Mouse (Mus musculus) brown adipose tissue, adult 24 weeks (tissue): ENCODE measurements around the gene Cuta. TPM values are rescaled to one million over a fixed set of nuclear protein-coding genes. Genes with fewer than 3 reads are reported as not detected.
"Not testable (repeated sequence)": the region's sequence is repeated elsewhere in the genome, so short reads cannot be mapped to it uniquely, and the experiment has no call there.

Experiments
- H3K27ac ChIP-seq: fragments of 200-500 bp; replicated peaks from 2 replicates; pipeline ENCODE4 v1.5.1; 2012; ENCODE audit warnings: low read depth, mild to moderate bottlenecking, low read length
- H3K4me1 ChIP-seq: fragments of 200-500 bp; 2 replicates; pipeline ENCODE4 v1.6.1; 2012; ENCODE audit warnings: low read length, mixed read lengths; ENCODE audit not compliant: control insufficient read depth, insufficient read depth, insufficient read length
- H3K4me3 ChIP-seq: fragments of 200-500 bp; 2 replicates; pipeline ENCODE4 v1.5.1; 2012; ENCODE audit warnings: low read depth, mild to moderate bottlenecking, low read length, moderate library complexity; ENCODE audit not compliant: insufficient read depth
- polyA plus RNA-seq: library from polyadenylated mRNA; stranded (reverse); fragments of >200 nt; gene quantifications from 2 replicates; pipeline ENCODE4 v1.2.4, GENCODE M21; 2012; ENCODE audit not compliant: missing spikeins, insufficient read depth, insufficient read length

The Cuta gene
- polyA plus RNA-seq, 1 experiment, result 142 TPM

DNA sequence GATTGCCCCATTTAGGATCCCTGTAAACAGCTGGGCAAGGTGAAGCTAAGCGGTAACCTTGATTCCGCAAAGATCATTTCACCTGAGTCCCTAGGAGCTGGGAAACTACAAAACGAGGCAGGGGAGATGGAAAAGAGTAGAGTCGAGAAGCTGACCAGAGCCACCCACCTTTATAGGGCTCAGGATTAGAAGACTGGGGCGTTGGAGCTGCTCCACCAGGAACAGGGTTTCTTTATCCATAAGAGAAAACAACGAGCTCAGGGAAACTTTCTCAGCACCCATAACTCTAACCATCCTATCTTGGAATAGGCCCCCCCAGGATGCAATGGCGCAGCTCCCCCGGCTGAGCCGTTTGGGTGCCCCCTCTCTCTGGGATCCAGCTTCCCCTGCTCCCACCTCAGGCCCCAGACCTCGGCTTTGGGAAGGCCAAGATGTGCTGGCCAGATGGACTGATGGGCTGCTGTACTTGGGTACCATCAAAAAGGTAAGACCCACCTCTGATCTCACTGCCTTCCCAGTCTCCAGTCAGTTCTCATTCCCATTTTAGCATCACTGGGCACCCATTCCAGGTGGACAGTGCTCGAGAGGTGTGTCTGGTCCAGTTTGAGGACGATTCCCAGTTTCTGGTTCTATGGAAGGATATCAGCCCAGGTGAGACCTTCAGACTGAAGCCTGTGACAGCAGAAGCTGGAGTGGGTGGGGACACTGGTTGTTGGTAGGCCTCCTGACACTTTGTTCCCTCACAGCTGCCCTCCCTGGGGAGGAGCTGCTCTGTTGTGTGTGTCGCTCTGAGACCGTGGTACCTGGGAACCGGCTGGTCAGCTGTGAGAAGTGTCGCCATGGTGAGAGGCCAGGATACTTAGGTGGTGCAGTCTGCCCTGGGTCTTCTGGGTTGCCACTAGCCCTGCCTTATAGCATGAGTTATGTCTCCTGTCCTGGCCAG is 5.2 kb downstream of the Cuta start:
- Histone ChIP-seq H3K4me3 (peak overlapping the region; percentile 98), H3K27ac (0 out of 2 replicates have a peak overlapping the region, but pooled peaks have one; percentile 81), H3K4me1 (peaks cover 2% of the 10 kb centered on the region; the same call in 1 of the 2 replicates)

DNA sequence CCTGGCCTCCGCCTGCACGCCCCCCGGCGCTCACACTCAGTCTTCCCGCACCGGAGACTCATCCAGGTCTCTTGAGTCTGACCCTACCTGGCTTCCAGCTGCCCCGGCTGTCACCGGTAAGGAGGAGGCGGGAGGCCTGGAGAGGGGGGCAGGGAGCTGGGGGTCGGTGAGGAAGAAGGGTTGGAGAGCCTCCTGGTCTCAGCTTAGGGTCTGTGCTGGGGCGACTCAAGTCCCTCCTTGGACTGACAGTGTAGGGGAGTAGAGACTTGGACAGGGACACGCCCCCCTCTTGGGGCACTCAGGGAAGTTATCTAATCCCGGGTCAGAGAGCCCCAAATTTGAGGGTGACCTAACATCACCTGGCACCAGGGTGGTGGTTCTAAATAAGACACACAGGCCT is 6.0 kb downstream of the Cuta start:
- Histone ChIP-seq H3K4me1 (peaks cover 2% of the 10 kb centered on the region; the same call in 1 of the 2 replicates), H3K27ac (peak overlapping the region; percentile 81), H3K4me3 (peak overlapping the region; percentile 98)

DNA sequence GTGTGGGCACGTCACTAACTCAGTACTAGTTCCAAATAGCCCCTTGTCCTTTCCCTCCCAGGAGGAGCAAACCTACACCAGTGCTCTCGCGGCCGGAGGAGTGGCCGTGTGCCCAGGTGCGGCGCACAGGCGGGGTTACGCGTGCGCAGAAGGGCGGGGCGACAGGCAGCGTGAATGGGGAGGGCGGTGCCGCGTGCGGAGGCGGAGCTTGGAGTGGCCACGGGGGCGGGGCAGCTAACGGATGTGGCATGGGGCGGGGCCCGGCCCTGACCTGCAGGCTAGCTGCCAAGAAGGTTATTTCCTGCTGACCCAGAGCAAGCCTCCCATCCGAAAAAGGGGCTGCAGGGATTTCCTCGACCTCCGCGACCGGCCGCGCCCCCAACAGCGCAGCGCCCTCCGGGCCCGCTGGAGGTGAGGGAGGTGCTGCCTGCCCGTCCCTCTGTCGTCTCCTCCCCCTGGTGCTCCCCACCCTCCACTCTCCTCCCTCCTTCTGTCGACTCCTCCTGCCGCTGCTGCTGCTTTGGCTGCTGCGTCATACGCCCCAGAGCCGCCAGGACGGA is 6.5 kb downstream of the Cuta start, which contains the start of gene Phf1:
Gene Phf1, plus strand, starts transcription at position 214 of the 560 bp plus-strand sequence.
- peak within 1 kb of the TSS; percentile 81 for H3K27ac ChIP-seq
- H3K4me3 ChIP-seq, result peak within 1 kb of the TSS; percentile 98
- H3K4me1 ChIP-seq, result peaks cover 2% of the 10 kb centered on the region; the same call in 1 of the 2 replicates

DNA sequence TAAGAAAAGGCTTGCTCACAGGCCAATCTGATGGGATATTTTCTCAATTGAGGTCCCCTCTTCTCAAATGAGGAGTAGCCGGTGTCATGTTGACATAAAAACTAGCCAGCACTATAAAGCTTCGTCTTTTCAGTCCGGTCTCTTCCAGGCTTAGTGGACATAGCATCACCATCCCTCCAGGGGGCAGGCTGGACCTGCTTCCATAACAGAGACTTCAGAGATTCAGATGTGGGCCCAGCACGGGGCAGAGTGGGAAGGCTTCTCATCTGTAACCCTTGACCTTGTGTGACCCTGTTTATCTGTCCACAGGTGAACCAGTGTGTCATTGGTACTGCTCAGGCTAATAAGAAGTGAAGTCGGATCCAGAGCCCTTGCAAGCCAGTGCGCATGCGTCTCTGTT is 7.6 kb downstream of the Cuta start:
- not testable (repeated sequence) for H3K4me3 ChIP-seq, H3K27ac ChIP-seq, H3K4me1 ChIP-seq

DNA sequence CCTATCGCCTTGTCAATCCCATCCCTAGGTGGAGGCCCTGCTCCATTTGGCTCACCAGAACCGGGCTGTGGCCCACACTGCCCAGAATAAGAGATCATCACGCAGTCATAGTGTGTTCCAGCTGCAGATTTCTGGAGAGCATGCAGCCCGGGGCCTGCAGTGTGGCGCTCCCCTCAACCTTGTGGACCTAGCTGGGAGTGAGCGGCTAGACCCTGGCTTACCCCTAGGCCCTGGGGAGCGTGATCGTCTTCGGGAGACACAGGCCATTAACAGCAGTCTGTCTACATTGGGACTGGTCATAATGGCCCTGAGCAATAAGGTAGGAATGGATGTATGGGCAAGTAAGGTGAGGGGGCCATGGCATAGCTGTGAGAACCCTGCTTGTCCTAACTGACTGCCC is 14.0 kb downstream of the Cuta start:
- not testable (repeated sequence) for H3K4me1 ChIP-seq, H3K4me3 ChIP-seq, H3K27ac ChIP-seq

DNA sequence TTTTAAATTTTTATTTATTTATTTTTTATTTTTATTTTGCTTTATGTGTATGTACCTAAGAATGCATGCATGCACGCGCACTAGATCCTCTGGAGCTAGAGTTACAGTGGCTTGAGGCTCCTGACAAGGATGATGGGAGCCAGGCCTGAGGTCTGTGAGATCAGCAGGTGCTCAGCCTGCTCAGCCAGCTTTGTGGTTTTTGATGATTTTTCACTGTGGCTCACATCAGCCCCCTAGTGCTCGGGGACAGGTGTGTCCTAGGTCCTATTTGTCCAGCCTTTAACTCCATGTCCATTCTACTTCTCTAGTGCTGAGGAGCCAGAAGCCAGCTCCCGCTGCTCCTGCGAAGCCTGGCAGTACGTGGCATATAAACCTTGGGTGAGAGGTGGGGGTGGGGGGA is 17.0 kb downstream of the Cuta start:
- H3K4me3 ChIP-seq, result not testable (repeated sequence)

DNA sequence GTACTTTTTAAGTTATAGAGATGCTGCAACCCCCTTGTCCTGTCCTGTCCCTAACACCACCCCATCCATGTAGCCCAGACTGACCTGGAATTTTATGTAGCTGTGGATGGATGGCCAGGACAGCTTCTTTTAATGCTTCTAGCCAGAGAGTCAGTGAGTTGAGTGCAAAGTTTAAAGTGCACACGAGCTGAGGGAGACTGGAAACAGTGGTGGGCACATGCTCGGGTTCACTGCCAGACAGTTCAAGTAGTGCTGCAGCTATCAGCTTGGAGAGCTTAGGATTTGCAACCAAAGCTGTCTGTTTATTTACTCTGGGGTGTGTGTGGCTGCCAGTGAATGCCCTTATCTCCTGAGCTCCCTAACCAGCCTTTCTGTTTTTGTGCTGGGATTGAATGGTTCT is 19.9 kb downstream of the Cuta start:
- H3K4me1 ChIP-seq, H3K4me3 ChIP-seq, H3K27ac ChIP-seq: not testable (repeated sequence)

More for the DNA sequence above, 17.0 kb downstream of the Cuta start:
- H3K4me1 ChIP-seq, H3K27ac ChIP-seq: not testable (repeated sequence)

DNA sequence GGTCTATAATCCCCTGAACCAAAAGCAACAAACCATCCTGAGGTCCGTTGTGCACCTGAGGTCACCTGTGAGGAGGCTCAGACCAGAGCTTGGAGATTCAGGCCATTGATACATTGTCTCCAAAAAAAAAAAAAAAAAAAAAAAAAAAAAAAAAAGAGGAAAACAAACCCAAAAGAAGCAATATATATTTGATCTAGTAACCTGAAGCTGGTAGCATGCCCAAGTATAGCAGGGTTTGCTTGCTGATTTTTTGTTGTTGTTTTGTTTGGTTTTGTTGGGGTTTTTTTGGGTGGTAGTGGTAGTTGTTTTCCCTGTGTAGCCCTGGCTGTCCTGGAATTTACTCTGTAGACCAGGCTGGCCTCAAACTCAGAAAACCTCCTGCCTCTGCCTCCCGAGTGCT is 21.0 kb downstream of the Cuta start:
- no peak overlapping the region for H3K4me3 ChIP-seq
- H3K27ac ChIP-seq, result no peak overlapping the region
- H3K4me1 ChIP-seq, result no peaks in the 10 kb centered on the region

DNA sequence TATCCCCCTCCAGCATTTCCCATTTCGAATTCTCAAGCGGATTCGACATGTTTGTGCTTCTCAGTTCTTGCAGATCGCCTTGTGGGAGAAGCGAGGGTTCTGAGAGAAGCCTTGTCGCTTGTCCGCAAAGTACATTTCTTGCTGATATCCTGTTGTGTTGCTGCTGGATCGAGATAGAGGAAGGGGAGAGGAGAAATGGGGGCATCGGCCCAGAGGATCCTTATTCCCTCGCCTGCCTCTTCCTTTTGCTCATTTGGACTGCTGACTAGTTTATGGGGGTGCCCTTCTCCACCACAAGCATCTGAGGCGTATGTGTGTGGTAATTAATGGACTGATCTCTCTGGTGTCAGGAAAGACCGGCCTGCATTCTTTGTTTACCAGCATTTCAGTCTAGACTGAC is 21.8 kb downstream of the Cuta start:
- not testable (repeated sequence) for H3K4me1 ChIP-seq, H3K27ac ChIP-seq
- peak overlapping the region; percentile 56 for H3K4me3 ChIP-seq

DNA sequence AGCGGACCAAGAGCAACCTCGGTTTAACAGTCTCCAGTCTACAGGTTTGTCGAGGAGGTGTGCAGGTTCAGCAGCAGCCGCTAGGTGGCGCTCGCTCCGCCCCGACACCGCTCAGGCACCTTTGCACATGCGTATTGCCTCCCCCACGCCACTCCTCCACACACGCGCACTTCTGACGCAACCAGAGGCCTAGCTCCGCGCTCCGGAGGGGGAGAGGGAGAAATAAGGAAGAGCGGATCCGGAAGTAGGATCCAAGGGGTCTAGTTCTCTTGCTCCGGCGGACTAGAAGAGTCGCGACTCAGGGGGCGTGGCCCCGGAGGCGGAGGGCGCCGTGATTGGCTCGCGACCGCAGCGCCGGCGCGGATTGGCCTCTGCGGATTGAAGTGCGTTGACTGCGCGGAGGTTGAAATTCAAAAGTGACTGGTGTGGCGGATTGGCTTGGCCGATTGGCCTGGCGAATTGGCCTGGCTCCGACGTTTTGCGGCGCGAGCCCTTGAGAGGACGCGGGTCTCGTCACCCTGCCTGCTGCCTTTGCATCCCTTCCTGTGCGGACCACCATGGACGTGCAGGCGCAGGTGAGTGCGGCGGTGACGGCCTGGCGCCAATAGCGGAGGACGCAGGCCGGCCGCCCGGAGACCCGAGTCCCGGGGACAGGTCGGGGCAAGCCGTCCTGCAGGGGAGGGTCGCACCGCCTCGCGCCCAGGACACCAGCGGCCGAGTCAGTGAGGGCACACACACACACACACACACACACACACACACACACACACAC is 22.5 kb downstream of the Cuta start, which contains the start of gene Kifc5b:
Gene Kifc5b, plus strand, starts transcription at position 381 of the 772 bp plus-strand sequence.
- no peaks in the 10 kb centered on the region for H3K4me1 ChIP-seq
- no peak within 1 kb of the TSS for H3K27ac ChIP-seq
- peak within 1 kb of the TSS; percentile 56 for H3K4me3 ChIP-seq

DNA sequence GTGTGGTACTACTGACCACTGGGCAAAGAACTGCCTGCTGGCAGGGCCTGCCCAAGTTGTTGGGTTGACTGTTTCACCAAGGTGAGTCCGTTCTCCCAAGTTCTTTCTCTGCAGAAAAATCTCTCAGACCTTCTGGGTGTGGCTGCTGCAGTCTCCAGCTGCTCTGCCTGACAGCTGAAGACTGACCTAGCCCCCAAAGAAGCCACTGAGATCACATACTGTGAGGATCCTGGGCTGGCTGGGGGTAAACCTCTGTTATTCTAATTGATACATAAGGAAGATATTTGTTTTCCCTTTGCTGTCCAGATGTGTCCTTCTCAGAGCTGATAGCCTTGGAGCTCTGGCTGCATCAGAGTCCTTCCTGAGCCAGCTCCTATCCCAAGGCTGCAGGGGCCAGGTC is 24.1 kb downstream of the Cuta start:
- Histone ChIP-seq H3K4me1 (no peaks in the 10 kb centered on the region), H3K27ac (no peak overlapping the region), H3K4me3 (no peak overlapping the region)

DNA sequence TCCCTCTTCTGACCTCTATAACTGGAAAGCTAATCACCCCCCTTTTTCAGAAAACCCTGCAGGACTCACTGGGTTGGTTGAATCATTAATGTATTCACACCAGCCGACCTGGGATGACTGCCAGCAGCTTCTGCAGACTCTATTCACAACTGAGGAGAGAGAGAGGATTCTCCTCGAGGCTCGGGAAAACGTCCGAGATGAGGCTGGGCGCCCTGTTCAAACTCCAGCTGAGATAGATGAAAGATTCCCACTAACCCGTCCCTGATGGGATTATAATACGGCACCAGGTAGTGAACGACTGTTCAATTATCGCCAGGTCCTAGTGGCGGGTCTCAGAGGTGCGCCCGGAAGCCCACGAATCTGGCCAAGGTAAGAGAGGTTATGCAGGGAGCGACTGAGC is 31.9 kb downstream of the Cuta start:
- H3K4me3 ChIP-seq, H3K4me1 ChIP-seq, H3K27ac ChIP-seq: not testable (repeated sequence)

DNA sequence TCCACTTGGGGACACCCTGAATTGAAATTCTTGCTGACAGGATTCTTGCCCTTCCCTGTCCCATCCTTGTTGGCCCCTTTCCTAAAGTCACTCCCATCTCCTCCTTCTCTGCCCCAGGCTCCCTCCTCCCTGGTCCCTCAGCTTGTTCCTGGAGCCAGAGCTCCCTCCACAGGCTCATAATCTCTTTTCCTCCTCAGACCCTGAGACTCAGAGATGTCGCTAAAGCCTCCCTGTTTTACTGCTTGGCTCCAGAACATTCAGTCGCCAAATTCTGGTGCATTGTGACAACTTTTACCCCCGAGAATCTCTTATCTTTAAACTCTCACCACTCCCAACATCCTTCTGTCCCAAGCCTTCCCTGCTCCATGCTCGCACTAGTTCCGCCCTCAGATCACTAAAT is 35.0 kb downstream of the Cuta start:
- no peaks in the 10 kb centered on the region for H3K4me1 ChIP-seq
- H3K27ac ChIP-seq, result no peak overlapping the region
- no peak overlapping the region for H3K4me3 ChIP-seq

DNA sequence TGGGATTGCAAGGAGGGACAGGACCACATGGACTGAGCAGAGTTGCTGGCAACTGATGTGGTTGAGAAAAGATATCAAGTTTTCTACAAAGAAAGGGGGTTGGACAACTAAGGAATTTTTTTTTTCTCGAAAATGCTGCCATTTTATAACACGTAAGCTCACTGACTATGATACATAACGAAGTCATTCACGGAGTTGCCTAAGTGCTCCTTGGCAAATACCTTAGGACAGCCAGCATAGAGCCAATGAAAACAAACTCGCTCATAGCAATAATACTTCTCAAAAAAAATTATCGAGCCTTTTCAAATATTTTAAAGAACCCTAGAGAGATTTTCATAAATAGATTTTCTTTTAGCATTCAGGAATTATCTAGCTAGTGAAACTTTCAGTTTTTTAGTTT is 38.5 kb downstream of the Cuta start:
- H3K27ac ChIP-seq, result no peak overlapping the region
- H3K4me3 ChIP-seq, result no peak overlapping the region
- H3K4me1 ChIP-seq, result no peaks in the 10 kb centered on the region

DNA sequence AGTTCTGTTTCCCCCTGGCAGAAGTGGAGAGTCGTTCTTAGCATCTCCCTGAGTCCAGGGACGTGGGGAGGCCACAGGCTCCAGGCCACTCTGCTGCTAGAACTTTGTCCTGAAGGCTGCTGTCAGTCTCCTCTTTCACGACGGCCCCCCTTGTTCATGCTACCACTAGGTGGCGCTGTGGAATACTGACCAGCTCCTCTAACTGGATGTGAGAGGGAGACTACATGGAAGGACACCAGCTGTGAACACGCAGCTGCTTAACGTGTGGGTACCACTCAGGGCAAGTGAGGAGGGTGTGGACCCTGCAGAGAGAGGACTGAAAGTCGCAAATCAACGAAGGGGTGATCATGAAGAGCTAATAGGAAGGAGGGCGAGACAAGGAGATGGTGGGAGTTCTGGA is 43.8 kb downstream of the Cuta start:
- H3K27ac ChIP-seq, result no peak overlapping the region
- no peaks in the 10 kb centered on the region for H3K4me1 ChIP-seq
- H3K4me3 ChIP-seq, result no peak overlapping the region
